Mouse (Mus musculus): ENCODE measurements at regions not wholly inside any gene's neighbourhood (a gene's known extent, or its start where the extent isn't known, plus 50 kb on each side); places are given as distances from the start of the nearest gene placed in this dataset.

DNA sequence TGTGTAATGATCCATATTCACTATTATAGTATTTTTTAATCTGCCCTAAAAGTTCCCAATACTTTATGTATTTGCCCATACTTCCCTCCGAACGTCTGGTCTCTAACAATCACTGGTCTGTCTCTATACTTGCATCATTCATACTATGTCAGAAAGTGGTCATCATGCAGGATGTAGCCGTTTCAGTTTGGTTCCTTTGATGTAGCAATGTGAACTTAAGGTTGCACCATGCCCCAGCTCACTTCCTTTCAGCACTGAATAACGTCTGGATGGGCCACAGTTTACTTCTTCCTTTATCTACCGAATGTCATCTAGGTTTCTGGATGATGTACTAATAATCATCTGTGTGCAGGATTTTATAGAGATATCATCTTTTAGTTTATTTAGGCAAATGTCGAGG lies 461.9 kb downstream of the Rpl10l start:
- no peak for ATAC-seq (ENCODE audit: low read depth)
- no peak overlapping the region for H3K4me2 ChIP-seq (ENCODE audit: low read depth, low read length)
- no peaks in the 10 kb centered on the region for H3K4me1 ChIP-seq (ENCODE audit: control insufficient read depth, insufficient read depth, low read length)
- WGBS, result 70% methylated on average over 6 of the region's 6 CpGs
- no peaks in the 10 kb centered on the region for H3K9me3 ChIP-seq (ENCODE audit: control insufficient read depth, low read length)
- no peaks in the 10 kb centered on the region for H3K36me3 ChIP-seq (ENCODE audit: control insufficient read depth, insufficient read depth, low read length)
- H3K9ac ChIP-seq (ENCODE audit: low read depth, low read length), result no peak overlapping the region
- H3K27ac ChIP-seq (replicated peaks; ENCODE audit: low read depth, low read length), result no peak overlapping the region
- no peak overlapping the region for H3K4me3 ChIP-seq (ENCODE audit: low read depth, low read length)
- no peaks in the 10 kb centered on the region for H3K27me3 ChIP-seq (replicated peaks; ENCODE audit: control insufficient read depth, insufficient read depth, low read length)
- no peak for DNase-seq (ENCODE audit: low spot score)

DNA sequence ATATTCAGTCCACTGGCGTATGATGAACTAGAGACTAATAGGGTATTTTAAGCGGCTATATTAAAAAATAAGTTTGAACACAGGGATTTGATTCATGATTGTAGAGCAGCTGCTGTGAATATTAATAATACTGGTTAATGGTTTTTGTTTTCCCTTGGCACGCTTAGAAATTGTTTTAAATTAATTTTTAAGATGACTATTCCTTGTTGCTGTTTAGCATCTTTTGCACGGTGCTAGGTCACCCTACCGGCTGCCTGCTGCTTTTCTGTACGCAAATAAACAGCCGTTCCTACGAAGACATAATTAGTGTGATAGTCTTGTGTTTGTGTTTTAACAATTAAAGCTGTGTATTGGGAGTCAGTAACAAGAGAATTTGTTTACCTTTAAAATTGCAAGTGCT lies 485.1 kb downstream of the Rpl10l start:
- WGBS, result 84% methylated on average over 8 of the region's 8 CpGs
- no peak overlapping the region for H3K4me3 ChIP-seq (ENCODE audit: low read depth, low read length)
- no peak overlapping the region for H3K27ac ChIP-seq (replicated peaks; ENCODE audit: low read depth, low read length)
- H3K36me3 ChIP-seq (ENCODE audit: control insufficient read depth, insufficient read depth, low read length), result no peaks in the 10 kb centered on the region
- ATAC-seq (ENCODE audit: low read depth) (no peak), DNase-seq (ENCODE audit: low spot score) (no peak)
- no peaks in the 10 kb centered on the region for H3K9me3 ChIP-seq (ENCODE audit: control insufficient read depth, low read length)
- H3K9ac ChIP-seq (ENCODE audit: low read depth, low read length), result no peak overlapping the region
- H3K4me1 ChIP-seq (ENCODE audit: control insufficient read depth, insufficient read depth, low read length), result no peaks in the 10 kb centered on the region
- no peaks in the 10 kb centered on the region for H3K27me3 ChIP-seq (replicated peaks; ENCODE audit: control insufficient read depth, insufficient read depth, low read length)
- no peak overlapping the region for H3K4me2 ChIP-seq (ENCODE audit: low read depth, low read length)

DNA sequence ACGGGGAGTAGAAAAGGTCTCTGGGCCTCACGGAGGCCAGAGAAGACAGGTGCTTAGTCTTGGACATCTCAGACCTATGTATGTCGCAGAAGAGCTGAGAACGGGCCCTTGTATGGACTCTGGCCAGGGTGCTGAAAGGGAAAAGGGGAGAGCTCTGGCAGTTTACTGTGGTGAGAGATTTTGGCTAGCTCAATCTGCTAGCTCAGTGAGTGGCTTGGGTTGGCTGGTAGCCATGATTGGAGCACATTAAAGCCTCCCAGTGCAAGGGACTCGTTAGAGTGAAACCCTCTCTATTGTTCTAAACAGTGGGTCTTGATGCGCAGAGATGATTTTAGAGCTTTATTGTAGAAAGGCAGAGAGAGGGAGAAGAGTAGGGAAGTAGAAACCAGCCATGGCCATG lies 512.7 kb downstream of the Rpl10l start:
- no peaks in the 10 kb centered on the region for H3K9me3 ChIP-seq (ENCODE audit: control insufficient read depth, low read length)
- H3K9ac ChIP-seq (ENCODE audit: low read depth, low read length), result no peak overlapping the region
- no peaks in the 10 kb centered on the region for H3K36me3 ChIP-seq (ENCODE audit: control insufficient read depth, insufficient read depth, low read length)
- H3K27me3 ChIP-seq (replicated peaks; ENCODE audit: control insufficient read depth, insufficient read depth, low read length), result no peaks in the 10 kb centered on the region
- no peak for ATAC-seq (ENCODE audit: low read depth)
- DNase-seq (ENCODE audit: low spot score), result peak; percentile 2
- WGBS, result 76% methylated on average over 6 of the region's 6 CpGs
- no peak overlapping the region for H3K27ac ChIP-seq (replicated peaks; ENCODE audit: low read depth, low read length)
- H3K4me2 ChIP-seq (ENCODE audit: low read depth, low read length), result no peak overlapping the region
- no peaks in the 10 kb centered on the region for H3K4me1 ChIP-seq (ENCODE audit: control insufficient read depth, insufficient read depth, low read length)
- no peak overlapping the region for H3K4me3 ChIP-seq (ENCODE audit: low read depth, low read length)
